Mouse (Mus musculus) kidney, postnatal 14 days (tissue): ENCODE data around the gene Cnot6.

Source experiments
- DNase-seq: peaks from one replicate; pipeline ENCODE4 v3.0.0; 2022; ENCODE audit warnings: mixed read lengths

Cnot6 gene

DNA sequence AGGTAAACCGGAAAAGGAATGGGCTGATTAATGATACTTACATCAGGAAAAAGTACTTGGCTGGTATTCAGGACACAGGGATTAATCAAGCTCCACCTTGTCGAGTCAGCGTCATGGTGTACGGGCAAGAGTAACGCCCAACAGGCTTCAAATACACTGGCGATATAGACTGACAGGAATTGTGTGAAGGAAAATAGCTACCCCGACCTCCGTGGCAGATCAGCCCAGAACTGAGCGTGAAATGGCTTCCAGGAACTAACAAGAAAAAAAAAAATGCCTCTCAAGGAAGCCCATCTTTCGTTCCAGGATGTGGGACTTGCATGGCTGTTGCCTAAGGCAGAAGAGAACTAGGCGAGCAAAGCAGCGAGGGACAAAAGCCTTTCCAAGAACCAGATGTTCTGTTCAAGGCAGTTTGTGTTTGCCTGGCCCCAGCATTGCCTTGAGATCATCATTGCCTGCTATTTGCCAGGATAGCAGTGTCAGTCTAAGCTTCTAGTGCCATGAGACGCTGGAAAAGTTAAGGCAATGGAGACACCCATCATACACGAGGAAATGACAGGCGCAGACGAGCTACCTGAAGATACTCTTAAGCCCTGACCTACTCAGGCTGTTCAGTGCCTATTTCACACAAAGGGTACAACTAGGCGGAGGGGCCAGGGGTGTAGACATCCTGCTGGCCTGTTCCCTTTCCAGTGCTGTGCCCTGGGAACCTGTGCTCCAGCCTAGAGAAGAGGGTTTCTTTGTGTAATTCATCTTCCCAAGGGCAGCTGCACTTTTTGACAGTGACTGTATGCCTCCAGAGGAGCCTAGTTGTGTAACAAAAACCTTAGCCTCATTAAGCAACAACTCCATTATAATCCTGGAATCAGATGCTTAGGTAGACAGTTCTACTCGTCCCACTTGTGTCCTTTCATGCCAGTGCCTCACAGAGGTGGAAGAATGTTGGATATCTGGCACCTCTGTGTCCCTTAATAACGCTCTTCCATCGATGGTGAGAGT is 1.1 kb upstream of the Cnot6 start:
- DNase-seq = peak; percentile 37

- DNase-seq = no peak
These were observed 455 bp downstream of the Cnot6 start for GRCm38 (mm10) chr11:49711981-49712554.

DNA sequence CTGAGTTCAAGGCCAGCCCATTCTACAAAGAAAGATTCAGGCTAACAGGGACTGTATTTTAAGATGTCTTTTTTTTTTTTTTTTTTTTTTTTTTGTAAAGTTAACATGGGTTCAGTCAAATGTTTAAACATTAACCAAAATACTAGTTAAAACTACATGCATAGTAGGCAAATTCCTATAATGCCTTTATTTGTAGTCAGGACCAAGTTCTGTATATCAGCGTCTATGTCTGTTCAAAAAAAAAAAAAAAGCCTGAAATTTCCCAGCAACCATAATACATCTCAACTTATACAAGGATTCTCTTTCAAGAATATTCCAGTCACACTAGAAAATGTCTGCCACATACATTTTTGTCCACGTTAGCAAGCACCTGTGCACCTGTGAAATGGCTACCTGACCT is 1.9 kb downstream of the Cnot6 start:
- no peak for DNase-seq

GRCm38 (mm10) chr11:49707834-49708233 is 4.7 kb downstream of the Cnot6 start:
- DNase-seq = no peak

DNA sequence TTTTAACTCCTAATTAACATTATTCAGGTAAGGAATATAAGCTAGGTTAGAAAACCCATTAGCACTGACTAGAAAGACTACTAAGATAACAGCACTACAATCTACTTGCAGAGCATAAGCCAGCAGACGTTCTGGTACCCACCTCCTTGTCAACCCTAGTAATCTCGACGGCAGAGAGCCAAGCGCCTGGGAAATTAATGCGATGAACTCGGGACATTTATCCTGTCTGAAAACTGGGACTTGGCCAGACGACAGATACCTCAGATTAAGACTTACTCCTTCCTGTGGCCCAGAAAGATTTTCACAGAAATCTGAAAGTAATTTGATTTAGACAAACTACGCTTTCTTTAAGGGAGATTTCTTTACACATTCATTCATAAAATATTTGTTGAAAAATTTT is 7.7 kb downstream of the Cnot6 start:
- no peak for DNase-seq

- DNase-seq = no peak
These were observed 10.5 kb downstream of the Cnot6 start for GRCm38 (mm10) chr11:49702014-49702413.

GRCm38 (mm10) chr11:49699079-49699478 is 13.4 kb downstream of the Cnot6 start:
- DNase-seq = no peak

DNA sequence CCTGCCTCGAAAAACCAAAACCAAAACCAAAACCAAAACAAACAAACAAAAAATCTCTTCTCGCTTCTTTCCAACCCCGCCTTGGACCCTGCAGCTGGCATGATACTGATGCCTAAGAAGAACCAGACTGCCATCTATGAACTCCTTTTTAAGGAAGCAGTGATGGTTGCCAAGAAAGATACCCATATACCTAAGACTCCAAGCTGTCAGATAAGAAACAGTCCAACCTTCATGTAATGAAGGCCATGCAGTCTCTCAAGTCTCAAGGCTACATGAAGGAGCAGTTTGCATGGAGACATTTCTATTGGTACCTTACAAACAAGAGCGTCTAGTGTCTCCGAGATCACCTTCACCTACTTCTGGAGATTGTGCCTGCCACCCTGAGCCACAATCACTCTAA is 14.7 kb downstream of the Cnot6 start:
- no peak for DNase-seq

GRCm38 (mm10) chr11:49696472-49696871 is 16.1 kb downstream of the Cnot6 start:
- no peak for DNase-seq

GRCm38 (mm10) chr11:49695695-49696094 is 16.8 kb downstream of the Cnot6 start:
- DNase-seq = peak; percentile 21

- no peak for DNase-seq
These were observed 17.5 kb downstream of the Cnot6 start for GRCm38 (mm10) chr11:49695013-49695412.

GRCm38 (mm10) chr11:49684237-49684973 is 28.1 kb downstream of the Cnot6 start:
- no peak for DNase-seq

DNA sequence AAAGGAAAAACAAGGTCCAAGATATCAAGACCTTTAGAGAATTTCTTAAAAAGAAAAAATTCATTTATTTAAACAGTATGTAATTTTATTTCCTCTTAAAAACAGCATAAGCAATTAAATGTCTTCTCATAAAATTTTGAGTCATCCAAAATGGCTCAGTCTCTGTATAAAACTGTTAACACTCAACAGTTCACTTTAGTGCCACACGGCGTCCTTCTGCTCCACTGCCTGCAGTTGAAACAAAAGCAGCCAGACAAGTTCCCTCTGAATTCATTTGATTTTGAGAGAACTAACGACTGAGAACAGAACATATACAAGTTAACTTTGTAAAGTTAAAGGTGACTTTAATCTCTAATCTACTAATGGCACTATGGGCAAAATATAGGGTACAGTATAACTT is 39.1 kb downstream of the Cnot6 start:
- no peak for DNase-seq

- DNase-seq = no peak
These were observed 47.1 kb downstream of the Cnot6 start for GRCm38 (mm10) chr11:49665462-49665861.

DNA sequence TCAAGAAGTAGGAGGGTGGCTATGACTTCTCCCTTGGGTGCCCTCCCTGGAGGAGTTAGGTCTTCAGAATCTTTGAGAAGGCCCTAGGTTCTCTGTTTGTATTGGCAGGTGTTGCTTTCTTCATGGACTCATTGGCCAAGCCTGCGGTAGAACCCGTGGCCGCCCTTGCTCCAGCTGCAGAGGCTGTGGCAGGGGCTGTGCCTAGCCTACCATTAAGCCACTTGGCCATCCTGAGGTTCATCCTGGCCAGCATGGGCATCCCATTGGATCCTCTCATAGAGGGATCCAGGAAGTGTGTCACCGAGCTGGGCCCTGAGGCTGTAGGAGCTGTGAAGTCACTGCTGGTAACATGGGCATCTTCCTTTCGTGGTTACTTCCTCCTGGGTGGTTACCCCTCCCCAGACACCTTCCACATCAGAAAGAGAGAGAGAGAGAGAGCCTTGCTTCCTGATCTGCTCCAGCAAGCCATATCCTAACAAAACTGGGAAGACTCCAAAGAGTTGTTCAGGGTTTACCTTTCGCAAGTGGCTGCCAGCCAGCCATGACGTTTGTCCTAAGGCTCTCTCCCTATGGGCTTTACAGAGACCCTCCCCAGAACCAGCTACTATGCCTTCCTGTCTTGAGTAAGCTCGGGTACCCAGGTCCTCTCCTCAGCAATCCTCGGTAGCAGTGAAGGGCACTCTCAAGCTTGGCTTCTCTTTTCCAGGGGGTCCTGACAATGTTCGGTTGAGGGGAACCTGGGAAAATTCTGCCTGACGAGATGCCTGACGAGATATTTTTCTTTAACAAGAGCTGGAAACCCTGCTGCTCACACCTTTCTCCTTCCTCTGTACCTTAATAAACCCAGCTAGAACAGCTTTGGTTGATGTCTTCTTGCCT is 48.0 kb downstream of the Cnot6 start:
- no peak for DNase-seq

GRCm38 (mm10) chr11:49663310-49663709 is 49.2 kb downstream of the Cnot6 start, which contains the start of gene Scgb3a1:
Gene Scgb3a1 (plus strand): TSS chr11:49663610.
- no peak for DNase-seq

DNA sequence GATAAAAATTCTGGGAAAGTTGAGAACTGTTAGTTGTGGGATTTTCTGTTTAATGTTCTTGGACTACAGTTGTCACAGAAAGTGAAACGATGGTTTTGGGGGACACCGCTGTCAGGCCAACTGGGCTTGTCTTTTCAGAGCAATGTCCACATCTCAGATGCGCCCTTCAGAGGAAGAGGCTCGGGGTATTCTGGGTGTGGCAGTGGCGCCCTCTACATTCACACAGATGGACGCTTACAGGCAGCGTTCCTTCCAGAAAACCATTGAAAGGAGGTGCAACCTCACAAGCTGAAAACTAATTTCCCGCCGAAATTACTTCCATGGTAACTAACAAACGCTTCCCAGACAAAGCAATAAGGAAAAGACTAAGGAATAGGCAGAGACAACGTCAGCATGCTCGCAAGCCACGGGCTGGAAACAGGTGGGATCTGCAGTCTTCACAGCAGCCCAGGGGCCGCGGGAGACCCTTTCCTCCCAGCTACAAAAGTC is 50.2 kb downstream of the Cnot6 start:
- no peak for DNase-seq

- DNase-seq = no peak
These were observed 53.1 kb downstream of the Cnot6 start for GRCm38 (mm10) chr11:49659470-49659799.

DNA sequence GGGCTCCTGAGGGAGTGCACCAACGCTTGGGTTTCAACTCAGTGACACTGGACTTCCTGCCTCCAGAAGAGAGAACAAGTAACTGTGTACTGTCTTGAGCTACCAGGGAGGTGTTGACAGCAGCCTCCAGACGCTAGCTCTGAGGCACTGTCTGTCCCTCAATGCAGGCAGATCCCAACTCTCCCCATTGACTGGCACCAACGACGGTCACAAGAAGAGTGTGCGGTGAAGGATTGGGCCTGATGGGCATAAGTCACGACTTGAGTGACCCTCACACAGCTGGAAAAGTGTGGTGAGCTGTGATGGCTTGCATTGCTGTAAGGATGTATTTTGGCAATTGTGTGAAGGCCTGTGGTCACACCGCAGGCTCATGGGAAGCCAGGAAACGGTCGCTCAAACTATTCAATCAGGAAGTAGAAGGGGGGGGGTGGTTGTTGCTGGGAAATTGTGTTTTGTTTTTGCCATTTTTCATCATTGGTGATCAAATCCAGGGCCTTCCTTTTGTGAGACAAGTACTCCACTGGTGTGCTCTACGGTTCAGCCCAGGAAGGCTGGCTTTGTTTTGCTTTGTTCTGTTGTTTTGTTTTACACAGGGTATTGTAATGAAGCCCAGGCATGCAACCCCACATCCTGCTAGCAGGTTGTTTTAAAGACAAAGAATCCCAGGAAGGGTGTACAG is 53.6 kb downstream of the Cnot6 start:
- DNase-seq = peak; percentile 18

DNA sequence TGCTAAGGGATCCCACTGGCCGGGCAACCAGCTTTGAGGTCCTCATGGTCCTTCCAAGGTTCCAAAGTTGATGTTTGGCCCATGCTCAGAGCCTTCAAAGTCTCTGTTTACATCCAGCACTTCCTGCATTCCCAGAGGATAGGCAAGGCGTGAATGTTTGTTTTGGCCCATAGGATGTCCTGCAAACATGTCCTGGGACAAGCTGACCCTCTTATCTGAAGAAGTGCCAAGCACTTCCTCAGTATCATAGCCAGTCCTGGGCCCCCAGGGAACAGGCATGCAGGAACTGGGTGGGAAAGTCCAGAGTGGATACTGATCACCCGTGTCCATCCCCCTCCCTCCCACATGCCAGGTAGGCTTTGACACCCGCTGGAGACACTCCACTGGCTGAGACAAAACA is 54.5 kb downstream of the Cnot6 start:
- DNase-seq = peak; percentile 22

DNA sequence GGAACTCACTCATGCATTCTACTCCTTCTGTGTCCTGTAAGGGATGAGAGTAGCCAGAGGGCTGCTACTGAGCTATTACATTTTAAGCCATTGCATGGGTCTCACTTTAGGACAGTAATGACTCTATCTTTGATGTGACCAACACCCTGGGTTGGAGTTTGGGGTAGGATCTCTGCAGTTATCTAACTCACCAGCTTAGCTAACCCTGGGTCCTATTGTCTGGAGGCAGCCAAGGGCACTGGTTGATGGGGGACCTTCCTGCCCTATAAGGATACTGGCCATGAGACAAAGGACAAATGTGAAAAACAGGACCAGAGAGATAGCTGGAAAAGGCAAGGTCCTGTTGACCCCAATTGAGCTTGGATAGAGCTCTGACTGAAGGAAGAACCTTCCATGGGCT is 57.0 kb downstream of the Cnot6 start:
- DNase-seq = no peak

DNA sequence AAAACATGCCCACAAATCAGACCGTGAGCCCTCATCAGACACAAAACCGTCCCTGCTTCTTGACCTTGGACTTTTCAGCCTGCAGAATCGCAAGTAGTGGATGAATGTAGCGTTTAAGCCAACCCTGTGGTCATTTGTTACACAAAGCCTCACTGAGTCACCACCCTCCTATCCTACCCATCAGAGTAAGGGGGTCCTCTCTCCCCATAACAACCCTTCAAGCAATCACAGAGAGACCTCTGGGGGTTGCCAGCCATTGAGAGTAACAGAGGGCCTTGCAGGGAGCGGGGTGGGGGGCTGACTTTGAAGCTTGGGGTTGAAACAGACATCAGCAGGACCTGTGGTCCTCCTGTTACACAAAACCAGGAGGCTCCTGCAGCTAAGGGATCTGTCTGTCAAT is 57.9 kb downstream of the Cnot6 start:
- DNase-seq = no peak
